ENCODE assay signal across 20 mouse cellular contexts in the genomic region with DNA sequence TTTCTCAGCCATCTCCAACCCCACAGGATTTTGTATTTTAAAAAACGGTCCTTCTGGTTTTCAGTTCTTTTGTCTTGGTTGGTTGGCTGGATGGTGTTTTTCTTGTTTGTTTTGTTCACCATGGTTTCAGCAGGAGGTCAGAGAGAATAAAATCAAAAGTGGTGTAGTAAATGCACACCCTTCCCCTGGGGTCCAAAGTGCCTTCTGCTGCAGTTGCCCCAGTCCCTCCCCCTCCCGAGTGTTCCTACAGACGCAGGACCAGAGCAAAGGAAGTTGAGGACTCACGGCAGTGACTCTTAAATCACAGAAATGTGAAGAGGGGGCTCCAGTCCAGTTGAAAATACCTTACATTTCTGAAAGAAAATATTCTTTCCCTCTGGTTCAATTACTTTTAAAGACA. TPM values are rescaled to one million over a fixed set of nuclear protein-coding genes. Genes with fewer than 3 reads are reported as not detected.
A peak's percentile ranks its signal among the peaks of the same experiment; 100 is the strongest.
DNase-seq lines count a peak whose midpoint lies in the region; ATAC-seq and TF ChIP-seq lines count a peak whose summit lies in the region.
"Had no signal": no experiment of that assay in that cellular context is flagged by ENCODE, and none has a peak within 500 bp of the region (broad histone marks: within the 10 kb centered on the region; RNA-seq: fewer than 3 reads in every experiment).

No protein-coding gene starts in this region.

- H3K9me3 ChIP-seq in heart, embryonic 11.5 days (replicated peaks; ENCODE audit: control insufficient read depth, low read length), result no peaks in the 10 kb centered on the region
- H3K9me3 ChIP-seq in kidney, embryonic 14.5 days (ENCODE audit: control insufficient read depth, low read length), result no peaks in the 10 kb centered on the region
- H3K9me3 ChIP-seq in intestine, postnatal 0 days (ENCODE audit: control insufficient read depth), result no peaks in the 10 kb centered on the region
- H3K9me3 ChIP-seq: embryonic facial prominence, embryonic 13.5 days; forebrain, embryonic 12.5 days; heart, embryonic 13.5 days had no signal

- no peak overlapping the region for H3K9ac ChIP-seq in heart, embryonic 11.5 days (ENCODE audit: low read depth, low read length)
- no peak overlapping the region for H3K9ac ChIP-seq in kidney, embryonic 14.5 days (ENCODE audit: low read depth, low read length)
- H3K9ac ChIP-seq in intestine, postnatal 0 days (ENCODE audit: low read depth, low read length), result no peak overlapping the region
- H3K9ac ChIP-seq: embryonic facial prominence, embryonic 13.5 days; forebrain, embryonic 12.5 days; heart, embryonic 13.5 days had no signal

- no peak for TF ChIP-seq CTCF in intestine, postnatal 0 days (IDR thresholded peaks at IDR 0.05; ENCODE audit: low read depth)

- H3K4me1 ChIP-seq in heart, embryonic 11.5 days (ENCODE audit: control insufficient read depth, insufficient read depth, low read length), result no peaks in the 10 kb centered on the region
- H3K4me1 ChIP-seq in kidney, embryonic 14.5 days (ENCODE audit: control insufficient read depth, insufficient read depth, low read length), result no peaks in the 10 kb centered on the region
- peaks cover 8% of the 10 kb centered on the region; the same call in 1 of the 2 replicates for H3K4me1 ChIP-seq in intestine, postnatal 0 days (replicated peaks; ENCODE audit: control insufficient read depth, insufficient read depth, low read length)
- H3K4me1 ChIP-seq: embryonic facial prominence, embryonic 13.5 days; forebrain, embryonic 12.5 days; heart, embryonic 13.5 days had no signal

- no peak overlapping the region for H3K4me2 ChIP-seq in heart, embryonic 11.5 days
- no peak overlapping the region for H3K4me2 ChIP-seq in kidney, embryonic 14.5 days (replicated peaks; ENCODE audit: low read depth, low read length)
- H3K4me2 ChIP-seq in intestine, postnatal 0 days (replicated peaks; ENCODE audit: low read depth), result no peak overlapping the region
- H3K4me2 ChIP-seq: embryonic facial prominence, embryonic 13.5 days; forebrain, embryonic 12.5 days; heart, embryonic 13.5 days had no signal

- no peak overlapping the region for H3K4me3 ChIP-seq in heart, embryonic 11.5 days (ENCODE audit: low read depth, low read length)
- H3K4me3 ChIP-seq in kidney, embryonic 14.5 days (ENCODE audit: low read length), result no peak overlapping the region
- no peak overlapping the region for H3K4me3 ChIP-seq in intestine, postnatal 0 days (ENCODE audit: low read depth, low read length)
- H3K4me3 ChIP-seq: embryonic facial prominence, embryonic 13.5 days; forebrain, embryonic 12.5 days; heart, embryonic 13.5 days had no signal

- DNase-seq in heart, adult 11 months, result peak; percentile 6
- DNase-seq in kidney, adult 9 months, result peak; percentile 60
- peak; percentile 67 to 68 for DNase-seq in kidney, postnatal 36 days
- no peak for DNase-seq in cerebellum, adult 11 months
- DNase-seq: adrenal gland, adult 8-10 months; adrenal gland, postnatal 36 days; B cell, adult 2 months; cerebellum, adult 9-10 months; cerebellum, postnatal 36 days; gastrocnemius, postnatal 14 days; heart, postnatal 36 days had no signal

- peaks cover 7% of the 10 kb centered on the region; the same call in 1 of the 2 replicates for H3K36me3 ChIP-seq in heart, embryonic 11.5 days (ENCODE audit: control insufficient read depth, insufficient read depth, low read length)
- peaks cover 7% of the 10 kb centered on the region; the same call in 1 of the 2 replicates for H3K36me3 ChIP-seq in kidney, embryonic 14.5 days (ENCODE audit: control insufficient read depth, insufficient read depth, low read length)
- H3K36me3 ChIP-seq in intestine, postnatal 0 days (ENCODE audit: control insufficient read depth, insufficient read depth), result peaks cover 22% of the 10 kb centered on the region; the same call in 1 of the 2 replicates

- no peaks in the 10 kb centered on the region for H3K27me3 ChIP-seq in heart, embryonic 11.5 days (ENCODE audit: control insufficient read depth, insufficient read depth, low read length)
- H3K27me3 ChIP-seq in kidney, embryonic 14.5 days (ENCODE audit: control insufficient read depth, insufficient read depth, low read length), result no peaks in the 10 kb centered on the region
- no peaks in the 10 kb centered on the region for H3K27me3 ChIP-seq in intestine, postnatal 0 days (replicated peaks; ENCODE audit: control insufficient read depth, insufficient read depth, low read length)
- H3K27me3 ChIP-seq: embryonic facial prominence, embryonic 13.5 days; forebrain, embryonic 12.5 days; heart, embryonic 13.5 days had no signal

- 69% methylated on average over 4 of the region's 4 CpGs for WGBS in heart, embryonic 11.5 days (ENCODE audit: insufficient replicate concordance)
- WGBS in kidney, embryonic 14.5 days, result 53% methylated on average over 4 of the region's 4 CpGs
- 45% methylated on average over 4 of the region's 4 CpGs for WGBS in intestine, postnatal 0 days

- no peak overlapping the region for H3K27ac ChIP-seq in heart, embryonic 11.5 days (ENCODE audit: low read depth, low read length)
- no peak overlapping the region for H3K27ac ChIP-seq in kidney, embryonic 14.5 days (ENCODE audit: low read depth, low read length)
- peak overlapping the region; percentile 8; the same call in 1 of the 2 replicates for H3K27ac ChIP-seq in intestine, postnatal 0 days (ENCODE audit: low read depth, low read length)
- H3K27ac ChIP-seq: embryonic facial prominence, embryonic 13.5 days; forebrain, embryonic 12.5 days; heart, embryonic 13.5 days had no signal

- ATAC-seq in heart, embryonic 11.5 days (replicated peaks; ENCODE audit: insufficient number of reproducible peaks, low FRiP score, low TSS enrichment), result no peak
- no peak for ATAC-seq in kidney, embryonic 14.5 days (ENCODE audit: low FRiP score, low TSS enrichment)
- ATAC-seq in intestine, postnatal 0 days, result peak; percentile 68
- no peak for ATAC-seq in inflammation-experienced regulatory T-cells, adult 6 months
- ATAC-seq: CD4-positive, CD25-positive, alpha-beta regulatory T cell, adult 4 months; forebrain, embryonic 16.5 days had no signal

RNA-seq across cellular contexts. Expression of a gene that starts 19.9 kb away (rescaled TPM):
- 34.0 and 40.8 TPM in 2 replicates for polyA plus RNA-seq in heart, embryonic 11.5 days (2014; fragmentation: Nextera tagmentation; extraction: Ambion mirVana)
- polyA plus RNA-seq in kidney, embryonic 14.5 days (2014; fragmentation: Nextera tagmentation; extraction: Ambion mirVana), result 22.5 and 37.0 TPM in 2 replicates
- polyA plus RNA-seq in intestine, postnatal 0 days (2015; fragmentation: Nextera tagmentation; extraction: Ambion mirVana), result 47.7 and 51.9 TPM in 2 replicates
- 10 to 100 TPM; 13.5 to 24.3 (median 19.2) TPM for polyA plus RNA-seq in inflammation-experienced regulatory T-cells, adult 6 months (2017; shearing (Covaris generic))
